Mouse (Mus musculus) small intestine, adult 2 months (tissue): Measurements from ENCODE around the gene Col5a3. TPM values are rescaled to one million over a fixed set of nuclear protein-coding genes. Genes with fewer than 3 reads are reported as not detected.

Source experiments
- H3K27ac ChIP-seq: fragments of 200-500 bp; 2 replicates; pipeline ENCODE4 v1.5.1; 2012; ENCODE audit warnings: low read depth, low read length, control low read depth, inconsistent platforms; ENCODE audit not compliant: insufficient read depth
- H3K27me3 ChIP-seq: fragments of 200-500 bp; 2 replicates; pipeline ENCODE4 v1.6.1; 2012; ENCODE audit warnings: mild to moderate bottlenecking, moderate library complexity, low read length, inconsistent platforms; ENCODE audit not compliant: control insufficient read depth, insufficient read depth
- H3K36me3 ChIP-seq: fragments of 200-500 bp; 2 replicates; pipeline ENCODE4 v1.6.1; 2012; ENCODE audit warnings: mild to moderate bottlenecking, low read length, control low read depth, inconsistent platforms; ENCODE audit not compliant: control insufficient read depth, insufficient read depth
- H3K4me1 ChIP-seq: fragments of 200-500 bp; 2 replicates; pipeline ENCODE4 v1.6.1; 2012; ENCODE audit warnings: low read length, inconsistent platforms, mixed read lengths; ENCODE audit not compliant: control insufficient read depth, insufficient read depth, insufficient read length
- H3K4me3 ChIP-seq: fragments of 200-500 bp; 2 replicates; pipeline ENCODE4 v1.5.1; 2012; ENCODE audit warnings: low read depth, mild to moderate bottlenecking, control low read depth, inconsistent platforms, low read length, moderate library complexity
- CTCF ChIP-seq: fragments of 200-500 bp; IDR thresholded peaks from 2 replicates; pipeline ENCODE4 v1.5.1; 2012; ENCODE audit warnings: low read depth, mild to moderate bottlenecking, control low read depth, inconsistent platforms, low read length, moderate library complexity, mixed read lengths; ENCODE audit not compliant: insufficient replicate concordance, insufficient read length; ENCODE audit errors: extremely low read depth
- POLR2A ChIP-seq: fragments of 200-500 bp; IDR thresholded peaks from 2 replicates; pipeline ENCODE4 v1.6.1; 2012; ENCODE audit warnings: low read depth, mild to moderate bottlenecking, control low read depth, inconsistent platforms, low read length, moderate library complexity
- WGBS: fragments of 180-500 bp; shearing (Covaris S2); methylation state at CpG from one replicate; pipeline ENCODE4 v1.1.7; 2018; 5-methylcytosine and 5-hydroxymethylcytosine counted together
- polyA plus RNA-seq: library from polyadenylated mRNA; depleted of rRNA; stranded (reverse); fragments of >200 nt; gene quantifications from 2 replicates; pipeline ENCODE4 v1.2.3, GENCODE M21; 2012

Col5a3 gene
- polyA plus RNA-seq, 1 experiment, result 2.1 TPM

GRCm38 (mm10) chr9:20758243-20758642 lies 56.6 kb downstream of the Col5a3 start:
- WGBS, result 65% methylated on average over 2 of the region's 2 CpGs
- Histone ChIP-seq H3K27ac (no peak overlapping the region; the same call in 1 of the 2 replicates), H3K36me3 (no peaks in the 10 kb centered on the region), H3K4me3 (no peak overlapping the region), H3K27me3 (no peaks in the 10 kb centered on the region), H3K4me1 (no peaks in the 10 kb centered on the region)
- no peak for TF ChIP-seq POLR2A
- TF ChIP-seq CTCF, result no peak

GRCm38 (mm10) chr9:20757087-20757955 lies 57.5 kb downstream of the Col5a3 start:
- peak; percentile 34; the same call in 1 of the 2 replicates for TF ChIP-seq CTCF
- TF ChIP-seq POLR2A, result no peak
- Histone ChIP-seq H3K4me3 (no peak overlapping the region), H3K27ac (no peak overlapping the region), H3K36me3 (no peaks in the 10 kb centered on the region), H3K4me1 (no peaks in the 10 kb centered on the region), H3K27me3 (no peaks in the 10 kb centered on the region)
- 56% methylated on average over 6 of the region's 6 CpGs for WGBS

GRCm38 (mm10) chr9:20756081-20756700 lies 58.7 kb downstream of the Col5a3 start:
- no peak for TF ChIP-seq CTCF
- TF ChIP-seq POLR2A, result no peak
- WGBS, result 78% methylated on average over 4 of the region's 4 CpGs
- Histone ChIP-seq H3K27ac (no peak overlapping the region), H3K4me3 (no peak overlapping the region), H3K4me1 (no peaks in the 10 kb centered on the region), H3K36me3 (no peaks in the 10 kb centered on the region), H3K27me3 (no peaks in the 10 kb centered on the region)

- Histone ChIP-seq H3K36me3 (no peaks in the 10 kb centered on the region), H3K27ac (no peak overlapping the region), H3K4me1 (no peaks in the 10 kb centered on the region), H3K27me3 (no peaks in the 10 kb centered on the region), H3K4me3 (no peak overlapping the region)
- no peak for TF ChIP-seq POLR2A
- no peak for TF ChIP-seq CTCF
- 81% methylated on average over 2 of the region's 2 CpGs for WGBS
Observed at GRCm38 (mm10) chr9:20754335-20754734, 60.5 kb downstream of the Col5a3 start.

GRCm38 (mm10) chr9:20751477-20752029 lies 63.3 kb downstream of the Col5a3 start:
- WGBS, result 41% methylated on average over 6 of the region's 6 CpGs
- no peak for TF ChIP-seq CTCF
- no peak for TF ChIP-seq POLR2A
- H3K36me3 ChIP-seq, result no peaks in the 10 kb centered on the region

GRCm38 (mm10) chr9:20749213-20749612 lies 65.7 kb downstream of the Col5a3 start:
- no peak overlapping the region for H3K4me3 ChIP-seq
- no peak overlapping the region for H3K27ac ChIP-seq
- H3K27me3 ChIP-seq, result peaks cover 26% of the 10 kb centered on the region
- H3K4me1 ChIP-seq, result no peaks in the 10 kb centered on the region
- WGBS, result 25% methylated on average over 5 of the region's 5 CpGs
- no peaks in the 10 kb centered on the region for H3K36me3 ChIP-seq
- no peak for TF ChIP-seq CTCF
- no peak for TF ChIP-seq POLR2A

More at GRCm38 (mm10) chr9:20751477-20752029, 63.3 kb downstream of the Col5a3 start:
- Histone ChIP-seq H3K27me3 (peaks cover 8% of the 10 kb centered on the region; the same call in 1 of the 2 replicates), H3K4me3 (no peak overlapping the region), H3K4me1 (no peaks in the 10 kb centered on the region), H3K27ac (no peak overlapping the region)

GRCm38 (mm10) chr9:20748540-20748939 lies 66.3 kb downstream of the Col5a3 start:
- TF ChIP-seq CTCF (no peak), POLR2A (no peak)
- H3K27me3 ChIP-seq, result peaks cover 29% of the 10 kb centered on the region
- WGBS, result 43% methylated on average over 3 of the region's 3 CpGs

More at GRCm38 (mm10) chr9:20748540-20748939, 66.3 kb downstream of the Col5a3 start:
- no peak overlapping the region for H3K27ac ChIP-seq
- no peaks in the 10 kb centered on the region for H3K4me1 ChIP-seq
- H3K36me3 ChIP-seq, result no peaks in the 10 kb centered on the region
- no peak overlapping the region for H3K4me3 ChIP-seq
